Mouse (Mus musculus): ENCODE data around the gene Wwox. TPM values are rescaled to one million over a fixed set of nuclear protein-coding genes. Genes with fewer than 3 reads are reported as not detected.

Gene Wwox
- polyA plus RNA-seq, 1 experiment, result 12.4 TPM

DNA sequence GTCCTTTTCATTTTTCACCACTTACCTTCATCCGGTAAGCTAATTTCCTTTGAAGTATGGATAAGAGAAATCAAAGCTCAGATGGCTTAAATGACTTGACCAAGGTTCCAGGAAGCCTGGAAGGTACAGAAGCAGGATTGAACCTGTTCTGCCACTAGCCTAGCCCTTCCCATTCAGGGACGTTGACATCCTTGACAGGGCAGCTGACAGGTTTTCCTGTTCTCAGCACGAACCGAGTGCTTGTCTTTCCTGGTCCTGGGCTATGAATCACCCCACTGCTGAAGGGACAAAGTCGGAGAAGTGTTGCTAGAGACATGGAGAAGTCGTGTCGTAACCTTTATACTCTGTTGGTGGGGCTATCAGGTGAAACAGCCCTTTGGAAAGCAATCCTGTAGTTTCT is 190.3 kb downstream of the Wwox start:
- no peak for TF ChIP-seq POLR2A (IDR thresholded peaks at IDR 0.05; ENCODE audit: borderline replicate concordance, low read depth, low read length)
- TF ChIP-seq CTCF (IDR thresholded peaks at IDR 0.05; ENCODE audit: low read depth, low read length), result no peak
- H3K27ac ChIP-seq (ENCODE audit: insufficient read depth, low read depth, low read length), result no peak overlapping the region
- H3K4me3 ChIP-seq (ENCODE audit: insufficient read depth, low read length), result no peak overlapping the region
- H3K4me1 ChIP-seq (ENCODE audit: control insufficient read depth, insufficient read depth, low read length), result peaks cover 4% of the 10 kb centered on the region

DNA sequence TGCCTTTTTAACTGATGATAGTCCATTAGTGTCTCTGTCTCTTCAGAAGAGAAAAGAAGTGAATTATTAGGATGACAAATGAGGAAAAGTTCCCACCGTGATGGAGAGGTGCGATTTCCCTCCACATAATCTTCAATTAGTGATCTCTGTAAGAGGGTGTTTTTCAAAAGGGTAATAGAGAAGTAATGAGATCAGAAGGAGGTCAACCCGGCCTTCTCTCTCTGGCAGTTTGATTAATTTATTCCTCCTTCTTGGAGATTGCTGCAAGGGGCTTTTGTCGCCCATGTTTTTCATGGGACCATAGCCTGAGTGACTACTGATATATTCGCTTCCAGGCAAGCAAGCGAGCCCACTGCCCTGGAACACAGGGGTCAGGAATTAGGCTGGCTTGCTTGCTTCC is 191.6 kb downstream of the Wwox start:
- TF ChIP-seq CTCF (IDR thresholded peaks at IDR 0.05; ENCODE audit: low read depth, low read length) (no peak), POLR2A (IDR thresholded peaks at IDR 0.05; ENCODE audit: borderline replicate concordance, low read depth, low read length) (no peak)

DNA sequence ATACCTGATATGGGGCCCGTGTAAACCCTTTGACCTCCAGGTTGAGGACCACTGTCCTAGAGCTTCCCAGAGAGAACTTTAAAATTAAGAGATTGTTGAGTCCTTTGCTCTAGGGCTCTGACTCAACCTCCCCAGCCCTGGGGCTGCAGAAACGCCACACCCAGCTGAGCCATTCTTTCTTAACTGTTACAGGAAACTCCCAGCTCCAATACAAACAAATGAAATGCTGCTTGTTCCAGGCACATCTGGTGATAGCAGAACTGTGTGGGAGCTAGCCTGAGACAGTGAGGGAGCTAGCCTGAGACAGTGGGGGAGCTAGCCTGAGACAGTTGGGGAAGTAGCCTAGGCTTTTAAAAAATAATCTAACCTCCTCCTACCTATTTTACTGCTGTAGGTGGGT is 194.7 kb downstream of the Wwox start:
- Histone ChIP-seq H3K4me1 (ENCODE audit: control insufficient read depth, insufficient read depth, low read length) (peaks cover 14% of the 10 kb centered on the region), H3K4me3 (ENCODE audit: insufficient read depth, low read length) (no peak overlapping the region), H3K27ac (ENCODE audit: insufficient read depth, low read depth, low read length) (no peak overlapping the region)
- no peak for TF ChIP-seq POLR2A (IDR thresholded peaks at IDR 0.05; ENCODE audit: borderline replicate concordance, low read depth, low read length)

More for the DNA sequence above, 191.6 kb downstream of the Wwox start:
- Histone ChIP-seq H3K4me1 (ENCODE audit: control insufficient read depth, insufficient read depth, low read length) (peaks cover 7% of the 10 kb centered on the region), H3K4me3 (ENCODE audit: insufficient read depth, low read length) (no peak overlapping the region), H3K27ac (ENCODE audit: insufficient read depth, low read depth, low read length) (no peak overlapping the region)

- H3K27ac ChIP-seq (ENCODE audit: insufficient read depth, low read depth, low read length), result no peak overlapping the region
- no peak overlapping the region for H3K4me3 ChIP-seq (ENCODE audit: insufficient read depth, low read length)
- no peak for TF ChIP-seq POLR2A (IDR thresholded peaks at IDR 0.05; ENCODE audit: borderline replicate concordance, low read depth, low read length)
- TF ChIP-seq CTCF (IDR thresholded peaks at IDR 0.05; ENCODE audit: low read depth, low read length), result no peak
These were observed 195.4 kb downstream of the Wwox start for GRCm38 (mm10) chr8:114634669-114635410.

GRCm38 (mm10) chr8:114636376-114636775 is 196.9 kb downstream of the Wwox start:
- H3K4me1 ChIP-seq (ENCODE audit: control insufficient read depth, insufficient read depth, low read length), result peaks cover 14% of the 10 kb centered on the region
- TF ChIP-seq CTCF (IDR thresholded peaks at IDR 0.05; ENCODE audit: low read depth, low read length), result no peak
- TF ChIP-seq POLR2A (IDR thresholded peaks at IDR 0.05; ENCODE audit: borderline replicate concordance, low read depth, low read length), result no peak
- H3K4me3 ChIP-seq (ENCODE audit: insufficient read depth, low read length), result no peak overlapping the region

More at GRCm38 (mm10) chr8:114634669-114635410, 195.4 kb downstream of the Wwox start:
- peaks cover 14% of the 10 kb centered on the region for H3K4me1 ChIP-seq (ENCODE audit: control insufficient read depth, insufficient read depth, low read length)

DNA sequence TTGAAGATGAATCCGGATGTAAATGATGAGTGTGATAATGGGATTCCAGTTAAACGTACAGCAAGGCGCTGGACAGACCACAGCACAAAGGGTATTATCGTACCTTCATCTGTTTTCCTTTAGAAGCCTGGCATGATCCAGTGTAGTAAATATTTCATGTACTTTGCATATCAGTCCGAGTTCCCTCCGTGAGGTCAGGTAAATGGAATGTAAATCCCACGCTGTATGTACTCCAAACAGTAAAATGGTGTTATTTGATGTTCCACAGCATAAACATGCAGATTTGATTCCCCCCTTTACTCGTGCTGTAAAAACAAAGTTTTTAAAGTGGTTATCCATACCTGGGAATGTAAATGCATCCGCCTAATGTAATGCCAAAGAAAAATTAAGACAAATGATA is 202.4 kb downstream of the Wwox start:
- Histone ChIP-seq H3K4me3 (ENCODE audit: insufficient read depth, low read length) (no peak overlapping the region), H3K27ac (ENCODE audit: insufficient read depth, low read depth, low read length) (no peak overlapping the region), H3K4me1 (ENCODE audit: control insufficient read depth, insufficient read depth, low read length) (peaks cover 4% of the 10 kb centered on the region)
- TF ChIP-seq POLR2A (IDR thresholded peaks at IDR 0.05; ENCODE audit: borderline replicate concordance, low read depth, low read length), result no peak
- TF ChIP-seq CTCF (IDR thresholded peaks at IDR 0.05; ENCODE audit: low read depth, low read length), result no peak

More at GRCm38 (mm10) chr8:114636376-114636775, 196.9 kb downstream of the Wwox start:
- peak overlapping the region; percentile 32; the same call in 1 of the 2 replicates for H3K27ac ChIP-seq (ENCODE audit: insufficient read depth, low read depth, low read length)

DNA sequence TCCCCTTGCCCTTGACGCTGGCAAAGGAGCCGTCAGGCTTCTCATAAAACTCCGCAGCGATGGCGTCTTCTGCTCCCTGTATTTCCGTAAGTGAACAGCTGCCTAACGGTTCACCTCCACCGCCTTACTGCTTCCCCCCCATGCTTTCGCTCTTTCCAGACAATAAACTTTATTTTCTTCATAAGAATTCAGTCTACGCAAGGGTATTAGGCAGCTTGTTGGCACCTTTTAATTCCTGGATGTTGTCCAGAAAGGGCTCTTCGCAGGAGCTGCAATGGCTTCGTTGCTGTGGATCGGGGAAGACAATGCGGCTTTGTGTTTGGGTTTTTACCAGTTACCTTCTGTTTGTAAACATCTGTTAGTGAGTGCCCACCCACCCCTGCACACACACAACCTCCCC is 211.3 kb downstream of the Wwox start:
- Histone ChIP-seq H3K4me1 (ENCODE audit: control insufficient read depth, insufficient read depth, low read length) (no peaks in the 10 kb centered on the region), H3K27ac (ENCODE audit: insufficient read depth, low read depth, low read length) (no peak overlapping the region), H3K4me3 (ENCODE audit: insufficient read depth, low read length) (no peak overlapping the region)
- TF ChIP-seq CTCF (IDR thresholded peaks at IDR 0.05; ENCODE audit: low read depth, low read length) (no peak), POLR2A (IDR thresholded peaks at IDR 0.05; ENCODE audit: borderline replicate concordance, low read depth, low read length) (no peak)

GRCm38 (mm10) chr8:114657789-114658188 is 218.3 kb downstream of the Wwox start:
- no peak overlapping the region for H3K27ac ChIP-seq (ENCODE audit: insufficient read depth, low read depth, low read length)
- no peaks in the 10 kb centered on the region for H3K4me1 ChIP-seq (ENCODE audit: control insufficient read depth, insufficient read depth, low read length)
- H3K4me3 ChIP-seq (ENCODE audit: insufficient read depth, low read length), result no peak overlapping the region
- TF ChIP-seq POLR2A (IDR thresholded peaks at IDR 0.05; ENCODE audit: borderline replicate concordance, low read depth, low read length) (no peak), CTCF (IDR thresholded peaks at IDR 0.05; ENCODE audit: low read depth, low read length) (no peak)

DNA sequence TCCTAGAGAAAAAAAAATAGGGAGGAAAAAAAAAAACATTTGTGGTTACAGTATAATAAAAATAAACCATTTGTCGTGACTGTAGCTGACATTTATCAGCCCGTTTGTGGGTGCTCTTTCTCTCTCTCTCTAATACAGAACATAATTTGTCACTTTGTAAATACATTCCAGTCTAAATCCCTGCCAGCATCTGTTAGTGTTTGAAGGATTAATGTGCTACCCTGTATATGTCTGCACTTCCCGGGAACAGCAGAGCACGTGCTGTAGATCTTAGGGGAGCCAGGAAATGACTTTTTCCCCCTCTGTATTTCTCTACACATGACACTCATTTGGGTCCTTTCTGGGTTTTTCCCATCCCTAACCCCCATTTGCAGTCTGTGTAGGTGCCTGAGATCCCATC is 219.0 kb downstream of the Wwox start:
- TF ChIP-seq CTCF (IDR thresholded peaks at IDR 0.05; ENCODE audit: low read depth, low read length) (no peak), POLR2A (IDR thresholded peaks at IDR 0.05; ENCODE audit: borderline replicate concordance, low read depth, low read length) (no peak)
- Histone ChIP-seq H3K27ac (ENCODE audit: insufficient read depth, low read depth, low read length) (no peak overlapping the region), H3K4me3 (ENCODE audit: insufficient read depth, low read length) (no peak overlapping the region), H3K4me1 (ENCODE audit: control insufficient read depth, insufficient read depth, low read length) (0 out of 2 replicates have a peak, but pooled peaks cover 2% of the 10 kb centered on the region)

GRCm38 (mm10) chr8:114663053-114663452 is 223.6 kb downstream of the Wwox start:
- H3K27ac ChIP-seq (ENCODE audit: insufficient read depth, low read depth, low read length), result no peak overlapping the region
- TF ChIP-seq POLR2A (IDR thresholded peaks at IDR 0.05; ENCODE audit: borderline replicate concordance, low read depth, low read length) (no peak), CTCF (IDR thresholded peaks at IDR 0.05; ENCODE audit: low read depth, low read length) (no peak)
- no peak overlapping the region for H3K4me3 ChIP-seq (ENCODE audit: insufficient read depth, low read length)
- 0 out of 2 replicates have a peak, but pooled peaks cover 2% of the 10 kb centered on the region for H3K4me1 ChIP-seq (ENCODE audit: control insufficient read depth, insufficient read depth, low read length)
